Mouse (Mus musculus) heart, adult 2 months (tissue): ENCODE data around the gene Amz1.

ENCODE experiments used
- CTCF ChIP-seq: fragments of 200-600 bp; IDR thresholded peaks from 2 replicates; pipeline ENCODE4 v1.8.1; 2022; ENCODE audit warnings: antibody characterized with exemption, mild to moderate bottlenecking, moderate library complexity
- POLR2A ChIP-seq: fragments of 200-500 bp; IDR thresholded peaks from 2 replicates; pipeline ENCODE4 v1.6.1; 2011; ENCODE audit warnings: mild to moderate bottlenecking, low read depth, low read length, control low read depth; ENCODE audit not compliant: insufficient read depth

DNA sequence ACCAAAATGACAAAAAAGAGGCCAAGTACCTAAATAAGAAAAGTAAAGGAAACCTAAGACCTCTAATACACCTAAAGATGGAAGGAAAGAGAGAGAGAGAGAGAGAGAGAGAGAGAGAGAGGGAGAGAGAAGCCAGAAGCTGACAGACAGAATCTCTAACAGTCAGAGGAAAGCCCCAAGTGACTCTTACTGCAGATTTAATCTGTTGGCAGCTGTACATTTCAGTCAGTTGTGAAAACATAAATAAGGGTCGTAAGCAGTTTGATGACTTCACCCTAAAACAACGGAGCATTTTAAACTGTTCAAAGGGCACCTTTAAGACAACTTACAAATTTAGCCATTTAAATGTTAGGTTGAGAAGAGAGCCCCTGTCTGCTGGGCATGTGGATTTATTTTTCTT lies 66.5 kb downstream of the Amz1 start:
- TF ChIP-seq POLR2A (no peak), CTCF (no peak)
